Mouse (Mus musculus): Measurements from ENCODE around the gene Derl3.

- TF ChIP-seq CTCF (conservative IDR thresholded peaks at IDR 0.05 in 1 of 2, IDR thresholded peaks at IDR 0.05 in 1 of 2; ENCODE audit: low read depth in 2 of 2, low read length in 2 of 2), result no peak
- TF ChIP-seq POLR2A (IDR thresholded peaks at IDR 0.05; ENCODE audit: low read depth, low read length), result no peak
- TF ChIP-seq EP300 (IDR thresholded peaks at IDR 0.05; ENCODE audit: low read length), result no peak
- no peak for TF ChIP-seq SMC3 (IDR thresholded peaks at IDR 0.05; ENCODE audit: low read depth, low read length)
- no peak for TF ChIP-seq POLR2AphosphoS2 (IDR thresholded peaks at IDR 0.05; ENCODE audit: low read depth, low read length)
- TF ChIP-seq MAFK (IDR thresholded peaks at IDR 0.05; ENCODE audit: insufficient replicate concordance, low read length), result no peak
- no peak for TF ChIP-seq USF1 (IDR thresholded peaks at IDR 0.05; ENCODE audit: low read depth, low read length)
- TF ChIP-seq MAZ (IDR thresholded peaks at IDR 0.05; ENCODE audit: low read depth, low read length), result no peak
- no peak for TF ChIP-seq MAX (IDR thresholded peaks at IDR 0.05; ENCODE audit: low read length)
- no peak for TF ChIP-seq ZC3H11A (IDR thresholded peaks at IDR 0.05; ENCODE audit: low read depth, low read length)
- TF ChIP-seq MYC (IDR thresholded peaks at IDR 0.05; ENCODE audit: low read depth, low read length), result no peak
- TF ChIP-seq E2F4 (IDR thresholded peaks at IDR 0.05; ENCODE audit: insufficient replicate concordance, low read depth, low read length), result no peak
Observed at GRCm38 (mm10) chr10:75854791-75855190, 38.4 kb upstream of the Derl3 start.

Measured in CH12.LX (cell line).